Mouse (Mus musculus): ENCODE results near the gene Slc35a2. TPM values are rescaled to one million over a fixed set of nuclear protein-coding genes. Genes with fewer than 3 reads are reported as not detected.
A peak's percentile ranks its signal among the peaks of the same experiment; 100 is the strongest.

The Slc35a2 gene
- total and polyA plus RNA-seq, 3 experiments, result 21.2 to 30.6 (median 26.4) TPM

GRCm38 (mm10) chrX:7868506-7868905 is 15.3 kb upstream of the Slc35a2 start:
- peaks cover 6 to 48% of the 10 kb centered on the region in 2 experiments; a peak in 3 of 4 replicates for H3K4me1 ChIP-seq (ENCODE audit: control insufficient read depth in 1 of 2, insufficient read depth in 2 of 2)
- no peaks in the 10 kb centered on the region for H3K27me3 ChIP-seq (replicated peaks)
- TF ChIP-seq TCF12 (IDR thresholded peaks at IDR 0.05; ENCODE audit: low read depth, low read length) (peak; percentile 39; the same call in 1 of the 2 replicates), ZKSCAN1 (IDR thresholded peaks at IDR 0.05; ENCODE audit: borderline replicate concordance, low read depth, low read length) (no peak), RCOR1 (conservative IDR thresholded peaks at IDR 0.05; ENCODE audit: low read depth, low read length) (peak; percentile 64; the same call in 1 of the 2 replicates), GABPA (IDR thresholded peaks at IDR 0.05; ENCODE audit: insufficient replicate concordance, low read depth, low read length) (no peak), POLR2A (IDR thresholded peaks at IDR 0.05; ENCODE audit: low read depth, low read length) (no peak), HCFC1 (IDR thresholded peaks at IDR 0.05; ENCODE audit: low read depth, low read length) (no peak), ZC3H11A (IDR thresholded peaks at IDR 0.05; ENCODE audit: low read depth, low read length) (no peak), MAZ (IDR thresholded peaks at IDR 0.05; ENCODE audit: low read depth, low read length) (0 out of 2 replicates have a peak, but pooled peaks have one; percentile 65), NRF1 (IDR thresholded peaks at IDR 0.05; ENCODE audit: low read depth, low read length) (no peak), SMC3 (IDR thresholded peaks at IDR 0.05; ENCODE audit: low read depth, low read length) (no peak), CHD1 (IDR thresholded peaks at IDR 0.05; ENCODE audit: low read depth, low read length) (no peak; the same call in 1 of the 2 replicates), IRF4 (IDR thresholded peaks at IDR 0.05; ENCODE audit: low read depth, low read length) (peak; percentile 87), POLR2AphosphoS2 (IDR thresholded peaks at IDR 0.05; ENCODE audit: low read depth, low read length) (no peak), USF1 (IDR thresholded peaks at IDR 0.05; ENCODE audit: low read depth, low read length) (no peak), MYC (IDR thresholded peaks at IDR 0.05; ENCODE audit: low read depth, low read length) (no peak), CTCF (conservative IDR thresholded peaks at IDR 0.05 in 1 of 2, IDR thresholded peaks at IDR 0.05 in 1 of 2; ENCODE audit: low read depth in 2 of 2, low read length in 2 of 2) (no peak), CHD2 (IDR thresholded peaks at IDR 0.05; ENCODE audit: low read length) (peak; percentile 83), ETS1 (conservative IDR thresholded peaks at IDR 0.05; ENCODE audit: low read depth, low read length) (peak; percentile 42; the same call in 1 of the 2 replicates), EP300 (IDR thresholded peaks at IDR 0.05; ENCODE audit: low read length) (peak; percentile 41; the same call in 1 of the 2 replicates), BHLHE40 (IDR thresholded peaks at IDR 0.05; ENCODE audit: low read depth, low read length) (peak; percentile 26; the same call in 1 of the 2 replicates), SIN3A (IDR thresholded peaks at IDR 0.05; ENCODE audit: low read length) (0 out of 2 replicates have a peak, but pooled peaks have one; percentile 17), MEF2A (IDR thresholded peaks at IDR 0.05; ENCODE audit: borderline replicate concordance, low read depth, low read length) (0 out of 2 replicates have a peak, but pooled peaks have one; percentile 18)
- H3K79me2 ChIP-seq (replicated peaks; ENCODE audit: control insufficient read depth, extremely low read depth, insufficient read depth, poor library complexity, severe bottlenecking), result peaks cover 17% of the 10 kb centered on the region
- DNase-seq (ENCODE audit: extremely low read depth), result no peak
- peak overlapping the region; percentile 98 for H3K27ac ChIP-seq (ENCODE audit: insufficient read depth, low read depth)
- dilution Hi-C loops (cut with MboI; ENCODE audit: extremely low pct_ligation_motif_present, extremely low pct_unique_long_range_greater_than_20kb, low sequenced_read_pairs) (no loop called here), in situ Hi-C loops (cut with MboI; ENCODE audit: low pct_ligation_motif_present, low pct_unique_long_range_greater_than_20kb, low sequenced_read_pairs) (no loop called here)
- peak overlapping the region in 2 of 3 experiments; percentile 35 to 43 for H3K4me3 ChIP-seq (replicated peaks in 1 of 3; ENCODE audit: low read depth in 2 of 3, low read length in 2 of 3, poor library complexity in 1 of 3)
- peaks cover 27 to 34% of the 10 kb centered on the region in 2 experiments for H3K36me3 ChIP-seq (replicated peaks in 1 of 2; ENCODE audit: control insufficient read depth in 1 of 2, insufficient read depth in 1 of 2, low read length in 1 of 2)
- H3K4me2 ChIP-seq (ENCODE audit: insufficient read depth, low read depth, poor library complexity, severe bottlenecking), result peak overlapping the region; percentile 78; the same call in 1 of the 2 replicates
- H3K9ac ChIP-seq (ENCODE audit: insufficient read depth, low read depth), result peak overlapping the region; percentile 60; the same call in 1 of the 2 replicates
- no peaks in the 10 kb centered on the region for H3K9me3 ChIP-seq (replicated peaks; ENCODE audit: low read length)
